Mouse (Mus musculus) heart, postnatal 14 days (tissue): ENCODE results near the gene Cyp2e1. TPM values are rescaled to one million over a fixed set of nuclear protein-coding genes. Genes with fewer than 3 reads are reported as not detected.
"Not testable (repeated sequence)": the region's sequence is repeated elsewhere in the genome, so short reads cannot be mapped to it uniquely, and the experiment has no call there.

Experiments used
- DNase-seq, 2 experiments: peaks; one replicate each; pipeline ENCODE4 v3.0.0; 2021 to 2022
- intact Hi-C: fragments of 180-260 bp; cut with DNase I; formaldehyde crosslinking; loops from one replicate; pipeline ENCODE4 v1.15.1; 2025
- long read RNA-seq, 2 experiments: library from polyadenylated mRNA; stranded (forward); transcript quantifications; one replicate each; pipeline ENCODE4 v2.0.0; 2021
- total RNA-seq, 2 experiments: library from RNA; stranded (reverse); gene quantifications; 2 replicates each; pipeline ENCODE4 v1.2.3; 2021

Cyp2e1 gene
- 1 to 10 TPM in 1 of 2 experiments, under 1 TPM in 1; 0.93 to 5.7 TPM for total RNA-seq
- long read RNA-seq, experiment 1, partial matches to known transcripts = 0 of 1 reads
- long read RNA-seq, experiment 1, other reads (novel, unspliced or antisense) = 0 of 1 reads
- long read RNA-seq, experiment 2, transcript Cyp2e1-201 (9 exons, 1,833 nt) = major isoform, 5 of 5 reads
- long read RNA-seq, experiment 2, partial matches to known transcripts = 0 of 5 reads
- long read RNA-seq, experiment 2, other reads (novel, unspliced or antisense) = 0 of 5 reads

DNA sequence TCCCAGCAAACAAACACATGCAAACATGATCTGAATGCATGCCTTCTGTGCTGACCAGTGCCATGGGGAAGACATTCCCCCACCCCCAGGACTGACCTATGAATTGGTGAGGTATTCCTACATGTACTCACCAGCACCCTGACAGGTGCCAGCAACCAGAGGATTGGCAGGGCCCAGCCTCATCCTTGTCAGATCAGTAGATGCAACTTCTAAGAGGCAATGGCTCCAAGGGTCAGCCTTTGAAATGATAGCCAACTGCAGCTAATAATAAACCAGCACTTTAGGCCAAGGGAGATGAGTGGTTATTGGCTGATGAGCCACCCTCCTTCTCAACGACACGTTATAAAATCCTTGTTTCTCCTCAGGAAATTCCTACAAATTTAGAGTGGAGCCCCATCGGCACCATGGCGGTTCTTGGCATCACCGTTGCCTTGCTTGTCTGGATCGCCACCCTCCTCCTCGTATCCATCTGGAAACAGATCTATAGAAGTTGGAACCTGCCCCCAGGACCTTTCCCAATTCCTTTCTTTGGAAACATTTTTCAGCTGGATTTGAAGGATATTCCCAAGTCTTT lies at the start of gene Cyp2e1:
Cyp2e1 (plus strand) TSS at position 293 of the 574 bp plus-strand sequence.
- no peak for DNase-seq
- intact Hi-C loops = no loop called here

- no peak for DNase-seq
- intact Hi-C loops = no loop called here
These were observed 46.1 kb upstream of the Cyp2e1 start for GRCm38 (mm10) chr7:140717155-140718055.

GRCm38 (mm10) chr7:140721095-140721494 lies 42.4 kb upstream of the Cyp2e1 start:
- no peak for DNase-seq
- intact Hi-C loops = no loop called here

DNA sequence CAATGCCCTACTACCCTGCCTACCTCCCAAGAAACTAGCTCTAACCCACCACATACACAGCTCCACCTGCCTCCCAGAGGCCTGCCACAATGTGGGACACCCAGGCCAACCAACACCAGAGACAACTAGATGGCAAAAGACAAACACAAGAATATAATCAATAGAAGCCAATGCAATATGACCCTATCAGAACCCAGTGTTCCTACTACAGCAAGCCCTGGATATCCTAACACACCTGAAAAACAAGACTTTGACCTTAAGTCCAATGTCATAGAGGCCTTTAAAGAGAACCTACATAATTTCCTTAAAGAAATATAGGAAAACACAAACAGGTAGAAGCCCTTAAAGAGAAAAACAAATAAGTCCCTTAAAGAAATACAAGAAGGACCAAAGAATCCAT lies 38.0 kb upstream of the Cyp2e1 start:
- DNase-seq = no peak
- intact Hi-C loops = no loop called here

DNA sequence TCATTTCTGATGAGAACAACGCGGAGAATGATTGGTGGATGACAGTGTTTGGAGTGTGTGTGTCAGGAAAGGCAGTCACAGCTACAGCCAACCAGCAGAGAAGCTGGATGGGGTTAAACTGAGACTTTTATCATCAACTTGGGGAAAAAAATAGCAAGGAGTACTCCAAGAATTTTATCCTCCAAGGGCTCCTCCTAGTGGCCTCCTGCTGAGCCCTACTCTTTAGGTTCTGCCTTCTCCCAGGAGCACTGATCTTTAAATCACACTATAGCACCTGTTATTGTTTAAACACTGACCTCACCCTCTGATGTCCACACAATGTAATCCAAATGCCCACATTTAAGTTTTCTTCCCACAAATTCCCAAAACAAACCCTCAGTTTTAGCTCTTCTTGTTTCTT lies 30.4 kb upstream of the Cyp2e1 start:
- intact Hi-C loops = no loop called here

GRCm38 (mm10) chr7:140747402-140747801 lies 16.1 kb upstream of the Cyp2e1 start:
- DNase-seq = no peak
- intact Hi-C loops = no loop called here

More for the DNA sequence above, 30.4 kb upstream of the Cyp2e1 start:
- DNase-seq = no peak

DNA sequence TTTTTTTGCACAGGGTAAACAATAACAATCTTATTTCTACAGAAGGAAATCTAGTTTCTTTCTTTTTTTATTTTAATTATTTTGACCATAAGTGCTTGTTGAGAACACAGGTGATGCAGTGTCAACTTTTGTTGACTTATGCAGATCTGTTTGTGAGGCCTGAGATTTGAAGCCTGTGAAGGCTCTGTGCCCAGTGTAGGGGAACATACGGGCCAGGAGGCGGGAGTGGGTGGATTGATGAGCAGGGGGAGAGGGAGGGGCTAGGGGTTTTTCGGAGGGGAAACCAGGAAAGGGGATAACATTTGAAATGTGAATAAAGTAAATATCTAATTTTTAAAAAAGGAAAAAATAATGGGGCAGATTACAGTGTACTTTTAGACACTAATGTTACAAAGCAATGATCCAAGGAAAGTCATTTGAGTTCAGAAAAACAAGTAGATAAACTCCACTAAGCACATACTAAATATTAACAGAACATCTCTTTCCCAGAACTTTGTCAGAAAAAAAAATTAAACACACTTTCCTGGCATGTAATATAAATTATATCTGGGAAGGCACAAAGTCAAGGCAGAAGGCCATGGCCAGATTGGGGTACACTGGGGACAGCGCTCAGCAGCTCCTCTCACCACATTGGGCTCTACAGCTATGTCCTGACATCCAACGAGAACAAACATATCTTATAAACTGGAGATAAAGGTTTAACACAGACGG lies 15.3 kb upstream of the Cyp2e1 start:
- intact Hi-C loops = no loop called here
- no peak for DNase-seq

GRCm38 (mm10) chr7:140748827-140749160 lies 14.7 kb upstream of the Cyp2e1 start:
- intact Hi-C loops = no loop called here
- no peak for DNase-seq

- intact Hi-C loops = no loop called here
- DNase-seq = no peak
These were observed 9.0 kb upstream of the Cyp2e1 start for GRCm38 (mm10) chr7:140754556-140754955.

DNA sequence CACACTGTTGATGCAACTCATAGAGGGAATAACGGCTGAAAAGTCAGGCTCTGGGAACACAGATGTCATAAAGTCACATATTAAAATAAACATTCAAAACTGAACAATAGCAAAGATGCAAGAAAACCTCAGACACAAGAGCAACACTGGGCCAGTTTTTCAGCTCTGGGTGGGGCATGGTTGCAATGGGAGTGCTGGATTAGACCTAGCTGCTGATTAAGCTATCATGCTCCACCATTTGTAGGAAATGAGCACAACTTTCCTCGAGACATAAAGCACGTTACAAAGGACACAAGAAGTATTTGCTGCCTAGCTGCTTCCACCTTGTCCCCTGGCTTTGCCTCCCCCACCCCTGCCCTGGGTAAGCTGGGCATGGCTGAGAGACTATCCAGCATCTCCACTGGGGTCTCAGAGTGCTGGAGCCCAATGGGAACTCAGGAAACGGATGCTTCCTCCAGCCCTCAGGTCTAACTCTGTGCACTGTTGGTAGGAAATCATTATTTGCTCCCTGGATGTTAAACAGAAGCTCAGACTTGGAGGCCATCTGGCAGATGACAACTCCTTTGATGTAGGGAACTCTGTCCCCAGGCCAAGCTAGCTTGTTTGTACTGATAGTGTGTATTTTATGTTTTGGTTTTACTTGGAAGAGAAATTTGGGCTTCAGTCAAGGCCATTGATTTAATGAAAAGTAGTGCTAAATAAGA lies 7.2 kb upstream of the Cyp2e1 start:
- intact Hi-C loops = no loop called here
- no peak for DNase-seq

GRCm38 (mm10) chr7:140760647-140761046 lies 2.9 kb upstream of the Cyp2e1 start:
- intact Hi-C loops = no loop called here
- DNase-seq = no peak

DNA sequence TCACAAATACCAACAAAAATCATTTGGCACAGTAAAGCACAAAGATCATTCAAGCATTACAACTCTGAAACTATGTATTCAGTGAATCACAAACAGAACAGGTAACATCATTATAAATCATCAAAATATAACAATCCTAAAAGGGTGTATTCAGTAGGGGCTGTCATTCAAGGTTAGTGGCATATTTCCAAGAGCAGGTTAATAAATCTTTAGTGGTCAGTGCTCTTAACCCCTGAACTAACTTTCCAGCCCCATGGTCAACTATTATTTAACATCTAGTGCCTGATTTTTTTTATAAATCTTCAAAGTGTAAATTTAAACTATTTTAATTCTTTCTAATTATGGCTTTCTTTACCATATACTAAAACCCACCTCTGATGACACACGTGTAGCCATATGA lies 1.9 kb downstream of the Cyp2e1 start:
- DNase-seq, intact Hi-C loops: not testable (repeated sequence)

- intact Hi-C loops = no loop called here
- no peak for DNase-seq
These were observed 2.6 kb downstream of the Cyp2e1 start for GRCm38 (mm10) chr7:140765888-140766739.

GRCm38 (mm10) chr7:140780548-140780947 lies 17.0 kb downstream of the Cyp2e1 start:
- no peak for DNase-seq
- intact Hi-C loops = no loop called here

GRCm38 (mm10) chr7:140787406-140788052 lies 24.0 kb downstream of the Cyp2e1 start, which contains the start of gene Syce1:
Syce1 (minus strand) TSS chr7:140787852.
- intact Hi-C loops = no loop called here
- no peak for DNase-seq

- DNase-seq = no peak
- intact Hi-C loops = no loop called here
These were observed 24.5 kb downstream of the Cyp2e1 start for GRCm38 (mm10) chr7:140788053-140788435.

- intact Hi-C loops = no loop called here
- no peak for DNase-seq
These were observed 30.0 kb downstream of the Cyp2e1 start for GRCm38 (mm10) chr7:140793541-140793940.

DNA sequence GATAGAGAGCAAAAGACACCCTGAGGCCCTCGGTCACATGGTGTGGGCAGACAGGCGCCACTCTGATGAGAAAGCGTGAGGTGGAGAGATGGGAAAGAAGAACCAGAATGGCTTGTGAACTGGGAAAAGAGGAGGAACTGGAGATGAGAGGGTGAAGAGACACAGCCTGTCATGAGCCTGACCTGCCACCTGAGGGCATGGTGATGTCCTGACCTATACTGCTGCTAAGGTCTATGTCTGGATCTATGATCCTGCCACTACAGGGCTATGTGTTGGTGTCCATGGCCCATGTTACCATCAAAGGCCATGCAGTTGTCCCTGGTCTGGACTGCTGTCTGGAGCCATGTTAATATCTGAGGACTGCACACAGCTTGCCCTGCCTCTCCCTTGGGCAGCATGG lies 34.1 kb downstream of the Cyp2e1 start:
- intact Hi-C loops = no loop called here
- no peak for DNase-seq

DNA sequence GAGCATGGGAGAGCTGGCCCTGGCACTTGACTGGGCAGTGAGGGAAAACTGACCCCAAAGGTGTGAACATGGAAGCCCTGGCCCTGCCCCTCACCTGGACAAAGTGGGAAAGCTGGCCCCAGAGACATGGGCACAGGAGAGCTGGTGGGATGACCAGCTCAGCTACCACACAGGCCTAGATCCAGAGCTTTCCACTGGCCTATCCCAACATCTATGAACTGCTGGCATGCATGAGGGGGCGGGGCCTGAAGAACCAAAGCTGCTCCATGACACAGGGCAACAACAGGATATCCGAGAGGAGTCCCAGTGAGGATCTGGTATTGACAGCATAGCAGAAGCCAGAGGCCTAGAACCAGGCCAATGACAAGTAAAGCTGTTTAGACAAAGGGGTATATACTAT lies 34.7 kb downstream of the Cyp2e1 start:
- intact Hi-C loops = no loop called here
- no peak for DNase-seq
